Mouse (Mus musculus) intestine, embryonic 15.5 days (tissue): ENCODE results near the gene Cldn14. TPM values are rescaled to one million over a fixed set of nuclear protein-coding genes. Genes with fewer than 3 reads are reported as not detected.

ENCODE experiments used
- ATAC-seq: fragments of 200-750 bp; cut with Nextera tagmentation; 2 replicates; pipeline ENCODE4 v1.8.0; 2017; ENCODE audit warnings: moderate TSS enrichment, moderate library complexity
- H3K27ac ChIP-seq: fragments of 300-500 bp; sonication (generic); 2 replicates; pipeline ENCODE4 v1.5.1; 2015; ENCODE audit warnings: mild to moderate bottlenecking, inconsistent platforms
- H3K27me3 ChIP-seq: fragments of 300-500 bp; sonication (generic); replicated peaks from 2 replicates; pipeline ENCODE4 v1.6.1; 2015; ENCODE audit warnings: inconsistent platforms
- H3K36me3 ChIP-seq: fragments of 300-500 bp; sonication (generic); 2 replicates; pipeline ENCODE4 v1.6.1; 2015; ENCODE audit warnings: inconsistent platforms
- H3K4me1 ChIP-seq: fragments of 300-500 bp; sonication (generic); replicated peaks from 2 replicates; pipeline ENCODE4 v1.6.1; 2015; ENCODE audit warnings: inconsistent platforms
- H3K4me2 ChIP-seq: fragments of 300-500 bp; sonication (generic); replicated peaks from 2 replicates; pipeline ENCODE4 v1.6.1; 2015; ENCODE audit warnings: mild to moderate bottlenecking, inconsistent platforms
- H3K4me3 ChIP-seq: fragments of 300-500 bp; sonication (generic); replicated peaks from 2 replicates; pipeline ENCODE4 v1.5.1; 2015; ENCODE audit warnings: inconsistent platforms
- H3K9ac ChIP-seq: fragments of 300-500 bp; sonication (generic); 2 replicates; pipeline ENCODE4 v1.6.1; 2015; ENCODE audit warnings: inconsistent platforms
- H3K9me3 ChIP-seq: fragments of 300-500 bp; sonication (generic); 2 replicates; pipeline ENCODE4 v1.6.1; 2016; ENCODE audit warnings: inconsistent platforms
- WGBS: fragments of 180-500 bp; shearing (Covaris S2); methylation state at CpG from one replicate; pipeline ENCODE4 v1.1.7; 2015; 5-methylcytosine and 5-hydroxymethylcytosine counted together
- polyA plus RNA-seq: library from polyadenylated mRNA; unstranded; fragments of >200 nt; fragmentation: Nextera tagmentation; extraction: Ambion mirVana; gene quantifications from 2 replicates; pipeline ENCODE4 v1.2.1, GENCODE M21; 2015

The Cldn14 gene
- polyA plus RNA-seq, 1 experiment from 2014 or later, result 0.74 TPM

DNA sequence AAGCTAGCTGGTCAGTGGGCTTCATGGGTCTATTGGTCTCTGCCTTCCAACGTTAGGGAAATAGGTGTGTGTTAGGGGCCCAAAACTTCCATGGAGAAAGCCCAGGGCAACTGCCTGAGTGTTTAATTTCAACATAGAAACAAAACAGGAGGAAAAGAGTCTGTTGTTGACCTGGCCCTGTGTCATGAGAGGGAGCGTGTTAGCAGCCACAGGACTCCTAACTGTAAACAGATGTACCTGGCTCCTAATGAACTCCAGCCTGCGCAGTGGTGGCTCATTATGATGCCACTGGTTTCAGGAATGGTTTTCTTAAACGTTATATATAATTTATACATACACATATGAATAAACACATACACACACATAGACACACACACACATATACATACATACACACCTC, 68.7 kb downstream of the Cldn14 start:
- Histone ChIP-seq H3K36me3 (no peaks in the 10 kb centered on the region), H3K4me1 (peaks cover 9% of the 10 kb centered on the region), H3K9me3 (no peaks in the 10 kb centered on the region), H3K9ac (no peak overlapping the region), H3K27ac (no peak overlapping the region), H3K4me3 (no peak overlapping the region), H3K4me2 (no peak overlapping the region), H3K27me3 (peaks cover 6% of the 10 kb centered on the region; the same call in 1 of the 2 replicates)
- no peak for ATAC-seq
- WGBS, result 75% methylated on average over 4 of the region's 4 CpGs

DNA sequence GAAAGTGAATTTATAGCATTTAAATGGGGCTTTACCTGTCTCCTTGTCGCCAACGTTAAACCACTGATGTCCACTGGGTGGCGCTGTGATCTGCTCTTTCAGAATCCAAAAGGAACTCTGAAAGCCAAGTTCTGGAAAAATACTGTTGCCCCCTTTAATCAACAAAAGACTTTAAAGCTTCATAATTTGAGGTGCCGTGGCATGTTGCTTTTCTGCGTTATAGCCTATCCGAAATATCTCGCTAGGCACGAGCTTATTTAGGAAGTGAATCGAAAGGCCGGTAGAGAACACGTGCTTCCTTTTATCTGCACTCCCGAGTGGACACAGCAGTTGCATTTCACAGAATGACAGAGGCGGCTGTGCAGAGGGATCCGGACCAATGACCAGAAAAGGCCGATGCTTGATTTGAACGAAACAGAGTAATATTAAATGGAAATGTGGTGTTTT, 70.2 kb downstream of the Cldn14 start:
- Histone ChIP-seq H3K36me3 (no peaks in the 10 kb centered on the region), H3K9ac (no peak overlapping the region), H3K9me3 (no peaks in the 10 kb centered on the region), H3K27me3 (peaks cover 9% of the 10 kb centered on the region), H3K27ac (no peak overlapping the region), H3K4me2 (peak overlapping the region; percentile 54), H3K4me3 (no peak overlapping the region; the same call in 1 of the 2 replicates), H3K4me1 (peaks cover 14% of the 10 kb centered on the region)
- 10% methylated on average over 16 of the region's 16 CpGs for WGBS
- ATAC-seq, result no peak

DNA sequence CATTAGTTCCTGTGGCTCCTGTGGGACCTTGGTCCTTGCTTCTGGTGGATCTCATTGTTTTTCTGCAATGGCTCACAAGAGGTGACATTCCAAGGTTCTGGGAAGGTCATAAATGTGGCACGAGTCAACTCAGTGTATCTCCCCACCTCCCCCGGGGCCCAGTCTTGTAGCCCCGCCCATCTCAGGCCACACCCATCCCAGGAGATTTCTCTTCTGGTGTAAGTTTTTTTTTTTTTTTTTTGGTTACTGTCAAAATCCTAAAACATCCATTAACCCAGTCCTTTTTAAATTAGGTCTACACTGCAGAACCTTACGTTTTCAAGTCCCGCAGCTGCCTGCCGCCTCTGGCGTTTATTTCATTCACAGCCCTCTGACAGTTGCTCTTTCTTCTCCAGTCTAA, 73.6 kb downstream of the Cldn14 start:
- peaks cover 7% of the 10 kb centered on the region for H3K4me1 ChIP-seq
- H3K9ac ChIP-seq, result no peak overlapping the region
- no peak overlapping the region for H3K27ac ChIP-seq
- peak; percentile 57; the same call in 1 of the 2 replicates for ATAC-seq
- no peaks in the 10 kb centered on the region for H3K9me3 ChIP-seq
- no peak overlapping the region for H3K4me3 ChIP-seq
- 18% methylated on average over 7 of the region's 7 CpGs for WGBS
- H3K36me3 ChIP-seq, result no peaks in the 10 kb centered on the region
- peaks cover 9% of the 10 kb centered on the region for H3K27me3 ChIP-seq
- peak overlapping the region; percentile 33 for H3K4me2 ChIP-seq

DNA sequence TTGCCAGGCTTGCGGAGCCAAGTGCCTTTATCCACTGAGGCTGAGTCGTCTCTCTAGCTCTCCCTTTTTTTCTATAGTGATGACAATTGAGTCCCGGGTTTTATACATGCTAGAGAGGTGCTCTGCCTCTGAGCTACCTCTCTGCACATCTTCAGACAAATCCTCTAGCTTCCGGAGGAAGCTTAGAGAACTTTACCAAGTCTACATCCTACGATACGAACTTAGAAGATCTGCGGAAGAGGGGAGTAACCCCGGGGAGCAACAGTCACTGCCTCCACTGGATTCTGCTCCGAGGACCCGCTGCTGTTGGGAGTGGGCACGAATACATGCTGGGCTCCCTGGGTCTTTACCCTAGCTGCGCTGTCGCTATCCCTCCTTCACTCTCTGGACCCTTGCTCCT, 74.0 kb downstream of the Cldn14 start:
- H3K9me3 ChIP-seq, result no peaks in the 10 kb centered on the region
- ATAC-seq, result no peak
- H3K9ac ChIP-seq, result no peak overlapping the region
- H3K4me2 ChIP-seq, result peak overlapping the region; percentile 33
- H3K36me3 ChIP-seq, result no peaks in the 10 kb centered on the region
- no peak overlapping the region for H3K27ac ChIP-seq
- H3K4me1 ChIP-seq, result peaks cover 7% of the 10 kb centered on the region
- H3K4me3 ChIP-seq, result no peak overlapping the region
- WGBS, result 21% methylated on average over 13 of the region's 13 CpGs
- peaks cover 9% of the 10 kb centered on the region for H3K27me3 ChIP-seq

DNA sequence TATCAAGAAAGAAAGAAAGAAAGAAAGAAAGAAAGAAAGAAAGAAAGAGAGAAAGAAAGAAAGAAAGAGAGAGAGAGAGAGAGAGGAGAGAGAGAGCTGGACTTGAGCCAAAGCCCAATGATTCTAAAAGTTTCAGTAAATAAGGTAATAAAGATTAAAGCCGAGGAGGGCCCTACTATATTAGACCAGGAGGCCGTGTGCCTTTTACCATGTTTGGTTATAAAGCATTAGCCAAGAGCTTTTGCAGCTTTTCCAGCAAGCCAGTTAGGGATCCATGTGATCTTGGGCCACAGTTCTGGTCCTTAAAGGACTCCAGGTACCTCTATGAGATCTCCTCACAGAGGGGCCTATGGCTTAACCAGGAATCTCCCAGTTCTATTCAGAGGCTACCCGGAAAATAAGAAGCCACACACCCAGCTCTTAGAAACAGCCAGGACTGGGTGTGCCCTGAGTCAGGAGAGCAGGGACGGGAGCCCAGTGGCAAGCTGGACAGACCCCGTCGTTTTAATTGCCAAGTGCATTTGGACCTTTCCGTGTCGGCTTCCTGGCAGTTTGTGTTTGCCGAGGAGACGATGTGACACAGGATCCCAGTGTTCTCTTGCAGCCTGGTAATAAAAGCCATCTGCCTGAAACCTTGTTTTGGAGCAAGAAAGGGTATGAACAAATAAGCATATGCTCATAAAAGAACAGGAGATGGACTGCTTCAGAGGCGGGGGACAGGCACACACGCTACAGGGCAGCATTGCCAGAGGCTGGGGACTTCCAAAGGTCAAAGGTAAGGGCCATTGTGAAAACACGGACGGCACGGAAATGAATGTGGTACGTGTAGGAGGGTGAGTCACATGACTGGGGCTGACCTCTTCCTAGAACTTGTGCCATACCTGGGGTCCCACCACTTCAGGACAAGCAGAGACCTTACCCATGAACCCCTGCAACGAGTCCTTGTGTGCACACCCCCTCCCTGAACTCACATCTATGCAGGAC, 76.2 kb downstream of the Cldn14 start:
- Histone ChIP-seq H3K4me2 (peak overlapping the region; percentile 15), H3K4me1 (peaks cover 5% of the 10 kb centered on the region), H3K27ac (peak overlapping the region; percentile 78), H3K4me3 (no peak overlapping the region), H3K27me3 (peaks cover 9% of the 10 kb centered on the region), H3K9ac (no peak overlapping the region), H3K9me3 (no peaks in the 10 kb centered on the region), H3K36me3 (no peaks in the 10 kb centered on the region)
- WGBS, result 39% methylated on average over 17 of the region's 17 CpGs
- peak; percentile 77 for ATAC-seq

DNA sequence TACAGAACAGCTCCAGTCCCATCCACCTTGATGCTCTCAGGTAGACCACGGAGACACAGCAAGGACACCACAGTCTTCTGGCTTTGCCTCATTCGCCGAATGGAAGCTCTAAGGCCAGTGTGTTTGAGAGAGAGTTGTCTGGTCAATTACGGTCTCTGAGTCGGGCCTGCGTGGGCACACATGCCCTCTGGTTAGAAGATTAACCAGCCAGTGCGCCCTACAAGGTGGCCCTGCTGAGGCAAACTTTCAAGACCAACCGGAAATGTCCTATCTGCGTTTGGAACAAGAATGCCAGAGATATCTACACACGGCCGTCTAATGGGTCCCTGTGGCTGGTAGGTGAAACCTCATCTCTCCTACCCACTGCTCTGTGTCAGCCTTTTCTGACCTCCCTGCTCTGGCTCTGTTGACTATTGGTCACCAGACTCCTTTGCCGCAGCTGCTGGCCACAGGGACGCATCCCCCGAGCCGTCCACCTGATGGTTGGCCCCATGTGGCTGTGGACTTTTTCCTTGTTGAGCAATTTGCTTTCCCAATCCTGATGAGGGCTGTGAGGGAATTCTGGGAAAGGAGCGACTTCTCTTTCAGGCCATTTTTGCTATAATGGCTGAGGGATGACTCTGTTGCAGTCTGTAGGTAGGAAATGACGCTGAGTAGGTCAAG, 79.1 kb downstream of the Cldn14 start:
- WGBS, result 84% methylated on average over 17 of the region's 17 CpGs
- Histone ChIP-seq H3K27me3 (peaks cover 4% of the 10 kb centered on the region), H3K27ac (no peak overlapping the region), H3K4me1 (0 out of 2 replicates have a peak, but pooled peaks cover under 1% of the 10 kb centered on the region), H3K4me3 (no peak overlapping the region), H3K4me2 (no peak overlapping the region), H3K9me3 (no peaks in the 10 kb centered on the region), H3K36me3 (no peaks in the 10 kb centered on the region), H3K9ac (no peak overlapping the region)
- no peak for ATAC-seq

DNA sequence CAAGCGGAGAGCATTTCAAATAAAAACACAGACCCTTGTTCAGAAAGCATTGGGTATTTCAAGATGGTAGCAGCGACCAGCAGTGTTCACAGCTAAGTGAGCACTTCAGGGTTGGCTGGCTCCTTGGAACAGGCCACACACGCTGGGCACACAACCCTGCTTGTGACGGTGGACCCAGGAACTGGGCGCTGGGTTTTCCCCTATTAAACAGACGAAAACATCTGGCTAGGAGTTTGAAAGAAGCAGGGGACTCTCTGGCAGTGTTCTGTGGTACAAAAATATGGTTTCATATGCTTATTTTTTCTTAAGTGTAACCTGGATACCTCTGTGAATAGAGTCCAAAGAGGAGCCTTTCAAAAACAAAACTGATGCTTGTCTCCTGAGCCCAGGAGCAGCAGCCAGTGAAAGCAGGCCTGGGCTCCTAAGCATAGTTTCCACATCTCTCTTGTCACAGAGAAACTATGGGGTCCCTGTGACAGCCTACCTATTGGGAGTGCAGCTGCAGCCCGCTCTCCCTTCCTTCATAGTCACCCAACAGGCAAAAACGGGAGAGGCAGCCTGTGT, 82.9 kb downstream of the Cldn14 start:
- Histone ChIP-seq H3K36me3 (no peaks in the 10 kb centered on the region), H3K4me1 (0 out of 2 replicates have a peak, but pooled peaks cover 3% of the 10 kb centered on the region), H3K4me2 (no peak overlapping the region), H3K9me3 (no peaks in the 10 kb centered on the region), H3K27ac (no peak overlapping the region), H3K27me3 (no peaks in the 10 kb centered on the region), H3K9ac (no peak overlapping the region), H3K4me3 (no peak overlapping the region)
- 76% methylated on average over 8 of the region's 8 CpGs for WGBS
- ATAC-seq, result no peak

DNA sequence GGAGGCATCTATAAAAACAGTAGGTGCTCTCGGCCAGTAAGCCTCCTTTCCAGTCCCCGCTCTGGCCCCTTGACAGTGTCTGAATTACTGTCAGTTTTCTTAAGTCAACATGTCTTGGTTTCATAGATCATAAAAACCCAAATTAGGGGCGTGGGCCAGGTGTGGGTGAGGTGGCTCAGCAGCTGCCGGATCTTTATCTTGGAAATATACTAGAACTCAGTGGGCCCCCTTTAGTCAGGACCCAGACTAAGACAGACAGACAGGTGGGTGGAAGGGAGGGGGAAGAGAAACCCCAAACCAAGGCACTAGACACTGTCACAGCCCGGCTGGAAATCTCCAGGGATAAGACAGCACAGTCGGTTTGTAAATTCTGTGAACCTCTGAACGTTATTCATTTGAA, 84.8 kb downstream of the Cldn14 start:
- H3K4me2 ChIP-seq, result no peak overlapping the region
- WGBS, result 53% methylated on average over 7 of the region's 7 CpGs
- no peak overlapping the region for H3K27ac ChIP-seq
- H3K9me3 ChIP-seq, result no peaks in the 10 kb centered on the region
- no peaks in the 10 kb centered on the region for H3K27me3 ChIP-seq
- H3K9ac ChIP-seq, result no peak overlapping the region
- peak; percentile 60 for ATAC-seq
- H3K36me3 ChIP-seq, result no peaks in the 10 kb centered on the region
- no peak overlapping the region for H3K4me3 ChIP-seq
- 0 out of 2 replicates have a peak, but pooled peaks cover 3% of the 10 kb centered on the region for H3K4me1 ChIP-seq

DNA sequence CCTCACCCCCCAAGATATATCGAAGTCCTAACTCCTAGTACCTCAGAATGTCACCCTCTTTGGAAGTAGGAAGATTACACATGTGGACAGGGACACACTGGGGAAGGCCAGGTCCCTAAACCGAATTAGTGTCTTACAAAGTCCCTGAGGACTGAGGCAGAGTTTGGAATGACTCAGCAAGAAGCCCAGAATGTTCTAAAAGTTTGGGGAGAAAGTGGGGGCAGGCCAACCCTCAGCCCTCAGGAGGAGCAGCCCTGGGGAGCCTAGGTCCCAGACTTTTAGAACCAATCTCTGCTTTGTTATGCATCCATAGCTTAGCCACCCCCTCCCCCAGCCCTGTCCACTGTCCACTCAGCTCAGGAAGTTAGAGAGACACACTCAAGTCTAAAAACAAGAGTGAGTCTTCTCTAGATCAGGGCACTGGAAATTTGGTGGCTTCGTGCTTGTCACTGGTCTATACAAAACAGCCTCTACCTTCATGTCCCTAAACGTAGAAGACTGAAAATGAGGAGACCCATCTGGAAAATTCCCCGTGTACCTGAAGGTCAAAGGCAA, 85.7 kb downstream of the Cldn14 start:
- Histone ChIP-seq H3K4me3 (no peak overlapping the region), H3K27me3 (no peaks in the 10 kb centered on the region), H3K27ac (no peak overlapping the region), H3K4me1 (0 out of 2 replicates have a peak, but pooled peaks cover 6% of the 10 kb centered on the region), H3K36me3 (no peaks in the 10 kb centered on the region), H3K4me2 (no peak overlapping the region), H3K9me3 (no peaks in the 10 kb centered on the region), H3K9ac (no peak overlapping the region)
- 76% methylated on average over 5 of the region's 5 CpGs for WGBS
- ATAC-seq, result no peak

DNA sequence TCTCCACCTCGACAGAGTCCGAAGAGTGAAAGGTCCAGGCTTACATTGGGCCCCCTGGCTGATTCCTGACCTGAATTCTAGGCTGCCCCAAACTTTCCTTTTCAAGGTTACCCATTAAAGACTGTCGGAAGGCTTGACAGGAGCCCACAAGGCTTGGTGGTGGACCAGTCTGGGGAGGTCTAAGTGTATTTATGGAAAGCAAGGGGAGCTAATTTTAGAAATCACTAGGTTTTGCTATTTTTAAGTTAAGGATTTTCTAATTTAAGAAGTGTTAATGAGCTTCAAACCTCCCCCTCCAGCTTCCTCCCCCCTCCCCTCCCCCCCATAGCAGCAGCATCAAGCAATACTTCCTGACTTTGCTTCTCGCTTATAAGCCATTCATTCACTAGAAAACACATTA, 88.0 kb downstream of the Cldn14 start:
- H3K36me3 ChIP-seq, result no peaks in the 10 kb centered on the region
- no peak overlapping the region for H3K9ac ChIP-seq
- H3K27me3 ChIP-seq, result no peaks in the 10 kb centered on the region
- H3K9me3 ChIP-seq, result no peaks in the 10 kb centered on the region
- no peak for ATAC-seq
- H3K4me1 ChIP-seq, result 0 out of 2 replicates have a peak, but pooled peaks cover 6% of the 10 kb centered on the region
- no peak overlapping the region for H3K4me3 ChIP-seq
- no peak overlapping the region for H3K27ac ChIP-seq
- H3K4me2 ChIP-seq, result no peak overlapping the region
- WGBS, result 77% methylated on average over 4 of the region's 4 CpGs

DNA sequence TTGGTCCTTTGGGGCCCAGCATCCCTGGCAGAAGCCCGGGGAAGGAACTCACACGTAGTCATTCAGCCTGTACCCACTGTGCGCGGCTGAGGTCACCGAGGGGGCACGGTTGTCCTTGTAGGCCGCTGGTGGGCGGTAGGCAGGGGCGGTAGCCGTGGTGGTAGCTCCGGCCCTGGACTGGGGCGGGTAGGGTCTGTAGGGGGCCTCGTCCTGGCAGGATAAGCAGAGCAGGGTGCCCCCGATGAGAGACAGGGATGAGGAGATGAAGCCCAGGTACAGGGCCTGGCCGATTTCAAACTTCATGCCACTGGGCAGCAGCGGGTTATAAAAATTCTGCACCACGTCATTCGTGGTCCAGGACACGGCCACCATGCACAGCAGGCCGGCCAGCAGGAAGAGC, 89.4 kb downstream of the Cldn14 start:
- no peak for ATAC-seq
- no peak overlapping the region for H3K4me3 ChIP-seq
- WGBS, result 73% methylated on average over 20 of the region's 20 CpGs

DNA sequence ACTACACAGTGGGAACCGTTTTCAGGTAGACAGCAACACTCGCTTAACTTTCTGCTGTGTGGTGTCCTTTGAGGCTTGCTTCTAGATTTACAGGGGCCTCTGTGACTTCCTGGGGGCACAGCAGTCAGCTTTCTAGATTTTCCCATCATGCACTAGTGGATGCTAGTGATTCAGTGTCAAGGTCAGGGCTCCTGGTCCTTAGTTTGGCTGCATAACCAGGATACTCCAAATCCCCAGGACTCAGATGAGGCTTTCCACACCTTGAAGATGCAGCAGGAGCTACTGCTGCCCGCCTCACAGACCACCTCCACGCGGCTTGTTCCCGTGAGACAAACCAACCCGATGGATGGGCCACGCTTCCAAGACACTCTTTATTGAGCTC, 90.0 kb downstream of the Cldn14 start:
- H3K27ac ChIP-seq, result no peak overlapping the region
- no peaks in the 10 kb centered on the region for H3K9me3 ChIP-seq
- H3K27me3 ChIP-seq, result no peaks in the 10 kb centered on the region
- WGBS, result 61% methylated on average over 8 of the region's 8 CpGs
- no peaks in the 10 kb centered on the region for H3K36me3 ChIP-seq
- H3K9ac ChIP-seq, result no peak overlapping the region
- ATAC-seq, result no peak
- H3K4me3 ChIP-seq, result no peak overlapping the region
- 0 out of 2 replicates have a peak overlapping the region, but pooled peaks have one; percentile 38 for H3K4me2 ChIP-seq
- 0 out of 2 replicates have a peak, but pooled peaks cover 8% of the 10 kb centered on the region for H3K4me1 ChIP-seq

More for the DNA sequence above, 89.4 kb downstream of the Cldn14 start:
- Histone ChIP-seq H3K27ac (no peak overlapping the region), H3K9ac (no peak overlapping the region), H3K9me3 (no peaks in the 10 kb centered on the region), H3K27me3 (no peaks in the 10 kb centered on the region), H3K4me1 (0 out of 2 replicates have a peak, but pooled peaks cover 6% of the 10 kb centered on the region), H3K4me2 (no peak overlapping the region), H3K36me3 (no peaks in the 10 kb centered on the region)
